In genomic region chr10:10785122-10785521, GRCm38 (mm10) we compare ENCODE assay signal across 13 mouse cellular contexts.
"Had no signal": no experiment of that assay in that cellular context is flagged by ENCODE, and none has a peak within 500 bp of the region (broad histone marks: within the 10 kb centered on the region; RNA-seq: fewer than 3 reads in every experiment).

No protein-coding gene starts in this region.

- H3K27me3 ChIP-seq: limb, embryonic 15.5 days; neural tube, embryonic 13.5 days had no signal

- H3K4me3 ChIP-seq: layer of hippocampus, adult 2 months; limb, embryonic 15.5 days; midbrain, embryonic 10.5 days; neural tube, embryonic 13.5 days had no signal

- H3K9ac ChIP-seq: limb, embryonic 15.5 days; liver, embryonic 14.5 days; neural tube, embryonic 13.5 days had no signal

- DNase-seq: kidney, adult 11 months; kidney, postnatal 10 days; kidney, postnatal 4 days; lung, adult 18-20 months; lung, postnatal 10 days; lung, postnatal 4 days; retina, postnatal 1 day; thymus, postnatal 36 days had no signal

- H3K9me3 ChIP-seq: limb, embryonic 15.5 days; midbrain, embryonic 10.5 days; neural tube, embryonic 13.5 days had no signal

- H3K4me2 ChIP-seq: limb, embryonic 15.5 days; neural tube, embryonic 13.5 days had no signal

- H3K36me3 ChIP-seq: limb, embryonic 15.5 days; midbrain, embryonic 10.5 days; neural tube, embryonic 13.5 days had no signal

- H3K4me1 ChIP-seq: midbrain, embryonic 10.5 days; neural tube, embryonic 13.5 days had no signal

- H3K27ac ChIP-seq: layer of hippocampus, adult 2 months; limb, embryonic 15.5 days; liver, embryonic 14.5 days; midbrain, embryonic 10.5 days; neural tube, embryonic 13.5 days had no signal
